Mouse (Mus musculus) embryonic facial prominence, embryonic 13.5 days (tissue): Measurements from ENCODE around the gene Ppp1r21. TPM values are rescaled to one million over a fixed set of nuclear protein-coding genes. Genes with fewer than 3 reads are reported as not detected.

Experiments
- ATAC-seq: fragments of 200-750 bp; cut with Nextera tagmentation; 2 replicates; pipeline ENCODE4 v1.8.0; 2017; ENCODE audit warnings: low read depth; ENCODE audit not compliant: insufficient number of reproducible peaks, insufficient read depth, low FRiP score, low TSS enrichment
- H3K27ac ChIP-seq: fragments of 300-500 bp; sonication (generic); 2 replicates; pipeline ENCODE4 v1.5.1; 2015; ENCODE audit warnings: moderate library complexity, mild to moderate bottlenecking, inconsistent platforms
- H3K27me3 ChIP-seq: fragments of 300-500 bp; sonication (generic); 2 replicates; pipeline ENCODE4 v1.6.1; 2015; ENCODE audit warnings: mild to moderate bottlenecking, inconsistent platforms
- H3K36me3 ChIP-seq: fragments of 300-500 bp; sonication (generic); 2 replicates; pipeline ENCODE4 v1.6.1; 2015; ENCODE audit warnings: mild to moderate bottlenecking, inconsistent platforms
- H3K4me1 ChIP-seq: fragments of 300-500 bp; sonication (generic); 2 replicates; pipeline ENCODE4 v1.6.1; 2015; ENCODE audit warnings: inconsistent platforms
- H3K4me2 ChIP-seq: fragments of 300-500 bp; sonication (generic); 2 replicates; pipeline ENCODE4 v1.6.1; 2015; ENCODE audit warnings: moderate library complexity, mild to moderate bottlenecking, inconsistent platforms
- H3K4me3 ChIP-seq: fragments of 300-500 bp; sonication (generic); 2 replicates; pipeline ENCODE4 v1.5.1; 2015; ENCODE audit warnings: mild to moderate bottlenecking, inconsistent platforms
- H3K9ac ChIP-seq: fragments of 300-500 bp; sonication (generic); 2 replicates; pipeline ENCODE4 v1.6.1; 2015; ENCODE audit warnings: mild to moderate bottlenecking, inconsistent platforms
- H3K9me3 ChIP-seq: fragments of 300-500 bp; sonication (generic); 2 replicates; pipeline ENCODE4 v1.6.1; 2016; ENCODE audit warnings: inconsistent platforms
- WGBS: fragments of 180-500 bp; shearing (Covaris S2); methylation state at CpG from one replicate; pipeline ENCODE4 v1.1.7; 2015; ENCODE audit warnings: mixed read lengths; 5-methylcytosine and 5-hydroxymethylcytosine counted together
- polyA plus RNA-seq: library from polyadenylated mRNA; unstranded; fragments of >200 nt; fragmentation: Nextera tagmentation; extraction: Ambion mirVana; gene quantifications from 2 replicates; pipeline ENCODE4 v1.2.1, GENCODE M21; 2015

Ppp1r21 gene
- polyA plus RNA-seq, 1 experiment from 2014 or later, result 19.6 TPM

DNA sequence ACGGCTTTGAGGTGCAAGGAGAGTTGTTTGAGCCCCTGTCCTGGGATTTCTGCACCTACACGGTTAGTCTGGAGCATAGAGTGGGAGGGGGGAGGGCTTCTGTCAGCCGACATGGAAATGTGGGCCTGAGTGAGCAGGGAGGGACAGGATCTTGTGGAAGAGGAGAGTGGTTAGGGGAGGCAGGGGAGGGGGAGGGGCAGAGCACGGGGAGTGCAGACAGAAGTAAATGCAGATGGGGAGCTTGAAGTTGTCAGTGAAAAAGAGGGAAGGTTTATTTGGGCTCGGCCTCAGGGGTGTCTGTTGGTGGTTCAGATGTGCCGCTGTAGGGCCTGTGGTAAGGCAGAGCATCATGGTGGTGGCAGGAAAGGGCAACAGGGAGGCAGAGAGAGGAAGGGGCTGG is 22.6 kb downstream of the Ppp1r21 start:
- ATAC-seq, result no peak
- H3K4me2 ChIP-seq, result no peak overlapping the region
- no peaks in the 10 kb centered on the region for H3K27me3 ChIP-seq
- H3K36me3 ChIP-seq, result peaks cover 55% of the 10 kb centered on the region
- peaks cover 12% of the 10 kb centered on the region for H3K4me1 ChIP-seq
- no peak overlapping the region for H3K4me3 ChIP-seq
- 10% methylated on average over 6 of the region's 6 CpGs for WGBS
- H3K27ac ChIP-seq, result no peak overlapping the region; the same call in 1 of the 2 replicates
- no peak overlapping the region for H3K9ac ChIP-seq
- H3K9me3 ChIP-seq, result no peaks in the 10 kb centered on the region

DNA sequence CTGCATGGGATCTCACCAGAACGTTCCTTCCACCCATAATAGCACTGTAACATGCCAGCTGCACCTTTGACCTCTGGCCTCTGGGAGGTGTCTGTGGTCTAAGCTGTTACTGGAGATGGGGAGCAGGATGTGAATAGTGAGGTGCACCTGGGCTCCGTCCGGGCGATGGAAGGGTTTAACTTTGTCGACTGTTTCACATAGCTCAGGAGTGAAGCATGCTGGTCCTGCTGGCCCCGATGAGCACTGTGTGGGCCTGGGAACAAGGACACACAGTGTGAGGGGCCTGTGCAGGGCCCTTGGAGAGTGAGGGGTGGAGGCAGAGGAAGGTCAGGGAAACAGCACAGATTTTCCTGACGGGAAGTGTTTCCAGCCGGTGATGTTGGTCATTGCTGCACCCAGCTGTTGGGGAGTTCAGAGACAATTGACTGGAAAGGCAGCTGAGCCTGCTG is 23.1 kb downstream of the Ppp1r21 start:
- Histone ChIP-seq H3K4me3 (no peak overlapping the region), H3K9me3 (no peaks in the 10 kb centered on the region), H3K4me1 (peaks cover 12% of the 10 kb centered on the region), H3K36me3 (peaks cover 51% of the 10 kb centered on the region), H3K27me3 (no peaks in the 10 kb centered on the region), H3K4me2 (no peak overlapping the region), H3K9ac (no peak overlapping the region), H3K27ac (no peak overlapping the region)
- ATAC-seq, result peak; percentile 63; the same call in 1 of the 2 replicates
- WGBS, result 29% methylated on average over 8 of the region's 8 CpGs

DNA sequence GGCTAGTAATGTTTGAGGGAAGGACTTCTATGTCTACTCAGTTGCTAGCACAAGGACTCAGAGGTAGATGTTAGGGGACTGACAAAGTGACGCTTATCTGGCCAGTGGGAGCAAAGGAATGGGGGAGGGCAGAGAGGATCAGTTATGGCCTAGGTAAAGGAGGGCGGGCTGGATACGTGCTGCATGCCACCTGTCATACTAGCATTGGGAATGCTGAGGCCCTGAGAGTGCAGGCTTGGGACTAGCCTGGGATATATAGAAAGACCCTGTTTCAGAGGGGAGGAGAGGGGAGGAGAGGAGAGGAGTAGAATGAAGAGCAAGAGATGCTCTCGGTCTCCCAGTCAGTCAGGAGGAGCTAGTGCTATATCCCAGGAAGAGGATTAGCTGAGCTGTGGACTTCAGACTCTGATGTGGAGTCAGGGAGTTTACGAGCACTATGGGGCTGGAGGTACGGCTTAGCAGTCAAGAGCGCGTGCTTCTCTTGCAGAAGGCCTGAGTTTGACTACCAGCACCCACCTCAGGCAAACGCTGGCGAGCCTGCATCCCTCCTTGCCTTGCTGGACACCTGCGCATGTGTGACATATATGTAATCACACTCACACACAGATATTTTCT is 23.7 kb downstream of the Ppp1r21 start:
- 90% methylated on average over 11 of the region's 11 CpGs for WGBS
- H3K27ac ChIP-seq, result no peak overlapping the region
- H3K9ac ChIP-seq, result no peak overlapping the region
- no peak for ATAC-seq
- no peaks in the 10 kb centered on the region for H3K9me3 ChIP-seq
- H3K4me2 ChIP-seq, result no peak overlapping the region
- peaks cover 12% of the 10 kb centered on the region for H3K4me1 ChIP-seq
- no peaks in the 10 kb centered on the region for H3K27me3 ChIP-seq
- H3K4me3 ChIP-seq, result no peak overlapping the region
- H3K36me3 ChIP-seq, result peaks cover 48% of the 10 kb centered on the region

DNA sequence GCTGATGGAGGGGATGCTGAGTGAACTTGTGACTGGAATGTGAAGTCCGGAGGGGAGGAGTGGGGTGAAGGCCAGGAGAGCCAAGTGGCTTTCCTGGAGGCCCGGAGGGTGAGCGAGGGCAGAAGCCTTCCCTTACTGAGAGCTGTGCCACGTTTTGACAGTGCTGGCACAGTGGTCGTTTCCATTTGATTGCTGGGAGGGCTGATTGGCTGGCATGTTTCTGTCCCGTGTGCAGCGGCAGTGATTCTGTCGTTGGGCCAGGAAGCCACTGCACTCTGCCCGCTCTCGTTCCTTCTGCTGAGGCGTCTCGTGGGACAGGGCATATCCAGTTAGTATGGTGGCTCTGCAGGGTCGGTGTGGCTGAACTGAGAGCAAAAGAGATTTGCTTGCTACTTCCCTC is 26.3 kb downstream of the Ppp1r21 start:
- Histone ChIP-seq H3K27ac (no peak overlapping the region), H3K4me3 (no peak overlapping the region), H3K4me1 (peaks cover 17% of the 10 kb centered on the region), H3K4me2 (no peak overlapping the region), H3K9me3 (no peaks in the 10 kb centered on the region), H3K27me3 (no peaks in the 10 kb centered on the region), H3K36me3 (peaks cover 35% of the 10 kb centered on the region), H3K9ac (no peak overlapping the region)
- WGBS, result 81% methylated on average over 13 of the region's 13 CpGs
- no peak for ATAC-seq

DNA sequence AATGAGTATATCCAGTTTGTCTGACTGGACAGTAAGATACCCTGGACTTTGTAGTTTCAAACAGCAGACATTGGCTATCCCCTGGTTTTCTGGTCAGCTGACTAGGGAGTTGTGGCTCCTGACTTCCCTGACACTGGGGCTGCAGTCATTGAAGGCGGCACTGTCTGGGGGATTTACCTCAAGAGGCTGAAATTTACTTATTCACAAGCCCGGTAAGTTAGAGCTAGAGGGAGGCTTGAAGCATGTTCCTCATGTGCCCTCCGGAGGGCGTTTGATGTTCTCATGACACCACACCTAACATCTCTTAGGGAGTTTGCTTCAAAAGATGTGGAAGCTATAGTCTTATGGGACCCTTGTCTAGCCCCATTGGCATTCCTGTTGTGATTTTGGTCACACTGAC is 26.8 kb downstream of the Ppp1r21 start:
- no peaks in the 10 kb centered on the region for H3K27me3 ChIP-seq

DNA sequence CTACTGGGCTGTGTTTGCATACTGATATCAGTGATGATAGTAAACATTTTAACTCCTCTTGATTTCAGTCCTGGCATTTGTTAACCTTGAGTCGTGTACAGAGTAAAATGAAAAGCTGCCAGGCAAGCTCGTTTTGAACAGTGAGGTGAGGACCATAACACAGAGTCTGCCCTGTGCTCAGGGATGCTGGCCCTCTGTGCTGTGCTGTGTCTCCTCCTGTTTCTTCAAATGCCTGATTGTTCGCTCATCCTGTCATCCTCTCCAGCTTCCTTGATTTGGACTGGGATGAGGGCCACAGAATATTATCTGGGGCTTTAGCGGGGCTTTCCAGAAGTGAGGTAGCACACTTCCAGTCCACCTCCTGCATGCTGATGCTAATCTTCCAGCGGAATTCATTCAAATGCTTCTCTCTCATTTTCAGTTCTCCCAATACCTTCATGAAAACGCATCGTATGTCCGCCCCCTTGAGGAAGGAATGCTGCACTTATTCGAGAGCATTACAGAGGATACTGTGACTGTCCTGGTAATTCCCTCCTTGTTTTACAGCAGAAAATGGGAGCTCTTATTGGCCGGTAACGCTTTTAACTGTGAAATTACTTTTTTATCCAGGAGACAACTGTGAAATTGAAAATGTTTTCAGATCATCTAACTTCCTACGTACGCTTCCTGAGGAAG is 28.4 kb downstream of the Ppp1r21 start:
- Histone ChIP-seq H3K4me1 (peaks cover 5% of the 10 kb centered on the region; the same call in 1 of the 2 replicates), H3K27ac (peak overlapping the region; percentile 16; the same call in 1 of the 2 replicates), H3K27me3 (no peaks in the 10 kb centered on the region), H3K36me3 (peaks cover 48% of the 10 kb centered on the region), H3K4me3 (no peak overlapping the region), H3K9me3 (no peaks in the 10 kb centered on the region), H3K9ac (no peak overlapping the region), H3K4me2 (no peak overlapping the region)
- ATAC-seq, result no peak
- WGBS, result 18% methylated on average over 13 of the region's 13 CpGs

More for the DNA sequence above, 26.8 kb downstream of the Ppp1r21 start:
- WGBS, result 80% methylated on average over 4 of the region's 4 CpGs
- Histone ChIP-seq H3K27ac (no peak overlapping the region), H3K9me3 (no peaks in the 10 kb centered on the region), H3K9ac (no peak overlapping the region), H3K4me3 (no peak overlapping the region), H3K36me3 (peaks cover 38% of the 10 kb centered on the region), H3K4me2 (no peak overlapping the region), H3K4me1 (peaks cover 17% of the 10 kb centered on the region)
- no peak for ATAC-seq

DNA sequence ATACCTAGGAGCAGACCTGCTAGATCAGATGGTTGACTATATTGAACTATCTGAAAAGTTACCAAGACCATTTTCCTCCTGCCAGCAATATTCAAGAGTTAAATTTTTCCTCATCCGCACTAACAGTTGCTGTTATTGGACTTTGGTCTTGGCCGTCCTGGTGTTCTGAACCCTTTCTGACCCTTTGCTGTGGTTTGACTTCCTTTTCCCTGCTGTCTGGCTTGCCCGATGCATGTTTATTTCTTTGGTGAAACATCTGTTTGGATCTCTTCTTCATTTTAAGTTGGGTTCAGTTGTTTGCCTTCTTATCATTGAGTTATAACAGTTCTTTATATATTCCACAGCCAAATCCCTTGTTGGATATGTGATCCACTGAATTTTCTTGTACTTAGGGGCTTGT is 33.7 kb downstream of the Ppp1r21 start:
- Histone ChIP-seq H3K27me3 (no peaks in the 10 kb centered on the region), H3K27ac (no peak overlapping the region), H3K4me3 (no peak overlapping the region), H3K4me2 (no peak overlapping the region), H3K36me3 (peaks cover 39% of the 10 kb centered on the region), H3K4me1 (peaks cover 5% of the 10 kb centered on the region; the same call in 1 of the 2 replicates), H3K9me3 (no peaks in the 10 kb centered on the region), H3K9ac (no peak overlapping the region)
- ATAC-seq, result no peak
- 77% methylated on average over 3 of the region's 3 CpGs for WGBS

DNA sequence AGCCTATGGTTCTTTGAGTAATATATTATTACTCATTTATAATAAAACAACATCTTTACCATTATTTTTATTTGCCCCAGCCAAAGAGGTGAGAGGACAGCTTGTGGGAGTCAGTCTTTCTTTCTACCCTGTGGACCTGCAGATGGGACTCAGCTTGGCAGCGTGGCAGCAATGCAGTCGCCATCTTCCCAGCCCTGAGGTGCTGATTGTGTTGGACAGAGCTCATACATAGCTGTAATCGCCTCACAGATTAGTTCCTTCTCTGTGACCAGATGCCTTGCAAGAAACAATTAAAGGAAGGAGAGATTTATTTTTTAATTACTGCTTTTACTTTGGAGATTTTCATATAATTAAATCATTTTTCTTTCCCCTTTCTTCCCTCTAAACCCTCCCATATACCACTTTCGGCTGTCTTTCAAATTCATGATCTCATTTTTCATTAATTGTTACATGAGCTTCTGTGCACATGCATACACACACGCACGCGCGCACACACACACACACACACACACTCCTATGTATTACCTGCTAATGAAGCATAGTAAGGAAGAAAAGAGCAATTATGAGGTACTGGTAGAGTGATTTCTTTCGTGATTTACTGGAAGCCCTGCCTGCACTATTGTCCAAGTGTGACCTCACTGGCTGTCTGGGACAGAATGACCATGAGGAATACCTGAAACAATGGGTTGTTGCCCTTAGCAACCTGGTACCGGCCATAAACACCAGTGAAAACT is 40.1 kb downstream of the Ppp1r21 start:
- Histone ChIP-seq H3K4me3 (no peak overlapping the region), H3K27me3 (no peaks in the 10 kb centered on the region), H3K27ac (no peak overlapping the region), H3K9ac (no peak overlapping the region), H3K4me2 (no peak overlapping the region), H3K4me1 (no peaks in the 10 kb centered on the region), H3K36me3 (peaks cover 74% of the 10 kb centered on the region), H3K9me3 (no peaks in the 10 kb centered on the region)
- ATAC-seq, result no peak
- 87% methylated on average over 10 of the region's 10 CpGs for WGBS

DNA sequence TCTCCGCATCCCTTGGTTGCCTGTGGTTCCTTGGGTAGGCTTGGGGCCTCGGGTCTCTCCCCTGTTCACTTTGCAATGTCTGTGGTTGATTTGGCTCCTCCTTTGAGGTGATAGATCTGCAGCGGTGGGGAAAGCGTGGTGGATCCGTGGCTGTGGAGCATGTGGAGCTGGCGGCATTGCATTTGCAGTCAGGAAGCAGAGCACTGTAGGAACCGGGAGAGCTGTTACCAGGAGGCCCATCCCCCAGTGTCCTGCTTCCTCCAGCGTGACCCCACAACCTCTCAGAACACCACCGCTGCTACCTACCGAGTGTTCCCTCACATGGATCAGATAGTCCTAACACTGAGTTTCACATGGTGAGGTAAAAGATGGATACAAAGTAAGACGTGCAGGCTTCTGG is 40.9 kb downstream of the Ppp1r21 start:
- H3K4me2 ChIP-seq, result no peak overlapping the region
- H3K9me3 ChIP-seq, result no peaks in the 10 kb centered on the region
- peaks cover 78% of the 10 kb centered on the region for H3K36me3 ChIP-seq
- no peaks in the 10 kb centered on the region for H3K4me1 ChIP-seq
- H3K27me3 ChIP-seq, result no peaks in the 10 kb centered on the region
- H3K4me3 ChIP-seq, result no peak overlapping the region
- no peak overlapping the region for H3K27ac ChIP-seq
- no peak overlapping the region for H3K9ac ChIP-seq
- WGBS, result 79% methylated on average over 11 of the region's 11 CpGs
- no peak for ATAC-seq

DNA sequence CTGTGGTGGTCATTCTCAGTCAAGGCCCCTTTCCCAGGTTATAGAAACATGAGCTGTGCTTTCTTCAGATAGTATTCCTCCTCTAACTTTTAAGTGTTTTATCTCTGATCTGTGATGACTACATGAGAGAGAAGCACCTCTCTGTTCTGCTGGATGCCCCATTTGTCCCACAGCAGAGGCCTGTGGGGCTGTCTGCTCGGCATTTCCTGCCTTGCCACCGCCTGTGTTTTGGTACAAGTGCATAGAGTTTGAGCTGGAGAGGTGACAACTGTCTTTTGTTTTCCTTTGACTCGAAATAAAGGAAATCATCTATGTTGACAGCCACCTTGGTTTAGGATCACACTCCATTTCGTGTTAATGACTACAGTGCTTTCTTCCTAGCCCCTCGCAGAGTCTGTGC is 44.9 kb downstream of the Ppp1r21 start:
- H3K9ac ChIP-seq, result no peak overlapping the region
- H3K4me2 ChIP-seq, result no peak overlapping the region
- no peak overlapping the region for H3K4me3 ChIP-seq
- H3K4me1 ChIP-seq, result no peaks in the 10 kb centered on the region
- 73% methylated on average over 5 of the region's 5 CpGs for WGBS
- no peak overlapping the region for H3K27ac ChIP-seq
- no peaks in the 10 kb centered on the region for H3K9me3 ChIP-seq
- H3K27me3 ChIP-seq, result no peaks in the 10 kb centered on the region
- peaks cover 79% of the 10 kb centered on the region for H3K36me3 ChIP-seq
- no peak for ATAC-seq

DNA sequence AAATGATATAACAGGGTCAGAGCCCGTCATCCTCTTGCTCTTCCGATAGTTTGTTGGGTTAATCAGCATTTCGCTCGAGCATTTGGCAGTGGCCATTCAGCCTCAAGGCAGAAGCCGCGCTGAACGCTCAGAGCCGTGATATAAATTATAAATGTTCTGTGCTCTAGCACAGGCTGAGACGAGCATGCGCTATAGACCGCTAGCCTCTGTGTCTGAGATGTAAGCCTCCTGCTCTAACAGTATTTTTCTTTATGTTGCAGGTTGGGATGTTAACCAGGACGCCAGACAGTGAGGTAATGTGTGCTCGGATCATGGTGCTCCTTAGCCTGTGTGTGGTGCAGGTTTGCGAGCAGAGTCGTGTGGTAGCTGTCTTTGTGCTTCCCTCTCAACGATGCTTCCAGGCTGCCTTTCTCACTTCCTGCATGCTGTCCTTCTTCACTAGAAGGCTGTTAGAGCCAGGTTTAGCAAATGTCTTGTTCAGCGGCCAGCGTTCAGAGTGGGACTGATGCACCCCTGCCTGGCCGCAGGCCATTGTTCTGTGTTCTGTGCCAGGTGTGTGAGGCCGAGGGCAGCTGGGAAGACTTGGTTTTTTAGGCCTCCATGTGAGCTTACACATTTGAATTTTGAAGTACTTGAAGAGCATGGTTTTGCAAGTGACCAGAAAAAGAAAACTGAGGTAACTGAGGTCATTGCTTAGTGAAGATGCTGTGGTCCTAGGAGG is 48.8 kb downstream of the Ppp1r21 start:
- no peaks in the 10 kb centered on the region for H3K9me3 ChIP-seq
- H3K36me3 ChIP-seq, result peaks cover 76% of the 10 kb centered on the region
- H3K4me1 ChIP-seq, result peaks cover 3% of the 10 kb centered on the region; the same call in 1 of the 2 replicates
- no peak for ATAC-seq
- H3K27me3 ChIP-seq, result no peaks in the 10 kb centered on the region
- 90% methylated on average over 20 of the region's 20 CpGs for WGBS
- H3K4me2 ChIP-seq, result no peak overlapping the region
- no peak overlapping the region for H3K4me3 ChIP-seq
- no peak overlapping the region for H3K9ac ChIP-seq
- no peak overlapping the region for H3K27ac ChIP-seq
